Mouse (Mus musculus) inflammation-experienced regulatory T-cells, adult 16 weeks (primary cell): ENCODE data around the gene Pi4k2b. TPM values are rescaled to one million over a fixed set of nuclear protein-coding genes. Genes with fewer than 3 reads are reported as not detected.

ENCODE experiments used
- polyA plus RNA-seq: library from polyadenylated mRNA; unstranded; fragments of 100-300 nt; shearing (Covaris generic); gene quantifications from one replicate; pipeline ENCODE4 v1.2.1, GENCODE M21; 2017

The Pi4k2b gene
- 1.7 TPM for polyA plus RNA-seq

DNA sequence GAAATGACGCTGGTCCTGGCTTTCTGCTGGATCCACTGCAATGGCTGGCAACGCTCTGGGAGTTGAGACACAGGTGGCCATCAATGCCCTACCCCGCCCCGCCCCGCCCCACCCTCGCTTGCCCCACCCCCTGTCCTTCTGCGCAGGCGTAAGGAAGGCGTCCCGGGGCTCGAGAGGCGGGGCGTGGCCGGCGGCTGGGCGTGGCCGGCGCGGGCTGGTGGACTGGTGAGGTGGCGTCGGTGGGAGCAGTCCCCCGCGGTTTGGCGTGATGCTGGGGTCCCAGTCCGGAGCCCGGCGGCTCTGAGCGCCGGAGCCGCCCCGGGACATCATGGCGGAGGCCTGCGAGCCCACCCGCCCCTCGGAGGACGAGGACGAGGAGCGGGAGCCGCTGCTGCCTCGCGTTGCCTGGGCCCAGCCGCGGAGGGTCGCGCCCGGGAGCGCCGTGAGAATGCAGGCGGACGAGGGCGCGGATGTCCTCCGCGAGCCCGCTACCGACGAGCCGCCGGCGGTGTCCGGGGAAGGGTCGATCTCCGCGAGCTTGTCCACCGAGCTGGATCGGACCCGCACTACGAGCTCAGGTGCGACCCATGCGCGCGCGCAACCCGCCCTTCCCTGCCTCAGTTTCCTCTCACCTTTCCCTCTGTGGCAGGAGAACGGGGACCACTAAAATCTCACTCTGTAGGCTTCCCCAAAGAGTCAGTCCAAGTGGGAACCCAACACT, at the start of gene Pi4k2b:
Gene Pi4k2b (plus strand): TSS at position 184 of the 721 bp plus-strand sequence.

GRCm38 (mm10) chr5:52775237-52775636, 33.9 kb downstream of the Pi4k2b start, which contains the start of gene Zcchc4:
Gene Zcchc4, plus strand, starts transcription at chr5:52775409.

Other genes starting within 250 kb of the Pi4k2b start
- gene Lgi2, start 175.1 kb upstream of the Pi4k2b start, polyA plus RNA-seq, result not detected
- gene Sepsecs, start 71.9 kb upstream of the Pi4k2b start, polyA plus RNA-seq, result 13.0 TPM
- gene Zcchc4, start 33.8 kb downstream of the Pi4k2b start, polyA plus RNA-seq, result 22.6 TPM
- 92.8 TPM for gene Anapc4, start 92.4 kb downstream of the Pi4k2b start, polyA plus RNA-seq